Mouse (Mus musculus) hindbrain, postnatal 0 days (tissue): ENCODE results near the gene Zfp597. TPM values are rescaled to one million over a fixed set of nuclear protein-coding genes. Genes with fewer than 3 reads are reported as not detected.

Experiments
- ATAC-seq: fragments of 200-750 bp; cut with Nextera tagmentation; 2 replicates; pipeline ENCODE4 v1.8.0; 2017; ENCODE audit warnings: mild to moderate bottlenecking, moderate TSS enrichment, moderate library complexity
- DNase-seq: peaks from one replicate; pipeline ENCODE4 v3.0.0-alpha.2; 2015; ENCODE audit warnings: low spot score
- H3K27ac ChIP-seq: fragments of 300-500 bp; sonication (generic); 2 replicates; pipeline ENCODE4 v1.5.1; 2014; ENCODE audit warnings: mild to moderate bottlenecking
- H3K27me3 ChIP-seq: fragments of 300-500 bp; sonication (generic); 2 replicates; pipeline ENCODE4 v1.6.1; 2014; ENCODE audit warnings: low read length, mixed read lengths; ENCODE audit not compliant: insufficient read depth
- H3K36me3 ChIP-seq: fragments of 300-500 bp; sonication (generic); 2 replicates; pipeline ENCODE4 v1.6.1; 2014; ENCODE audit warnings: low read length, mixed read lengths; ENCODE audit not compliant: insufficient read depth
- H3K4me1 ChIP-seq: fragments of 300-500 bp; sonication (generic); 2 replicates; pipeline ENCODE4 v1.6.1; 2014; ENCODE audit warnings: antibody characterized with exemption, low read length, mixed read lengths; ENCODE audit not compliant: insufficient read depth
- H3K4me2 ChIP-seq: fragments of 300-500 bp; sonication (generic); 2 replicates; pipeline ENCODE4 v1.6.1; 2014; ENCODE audit warnings: low read depth, mild to moderate bottlenecking, low read length, moderate library complexity, mixed read lengths
- H3K4me3 ChIP-seq: fragments of 300-500 bp; sonication (generic); 2 replicates; pipeline ENCODE4 v1.5.1; 2014; ENCODE audit warnings: low read length
- H3K9ac ChIP-seq: fragments of 300-500 bp; sonication (generic); replicated peaks from 2 replicates; pipeline ENCODE4 v1.6.1; 2014; ENCODE audit warnings: mild to moderate bottlenecking, low read length, moderate library complexity, mixed read lengths
- H3K9me3 ChIP-seq: fragments of 300-500 bp; sonication (generic); 2 replicates; pipeline ENCODE4 v1.6.1; 2016; ENCODE audit warnings: low read length, mixed read lengths
- CTCF ChIP-seq: IDR thresholded peaks from 2 replicates; pipeline ENCODE4 v1.5.1; 2016; ENCODE audit warnings: antibody characterized with exemption, control low read depth, low read depth
- WGBS: fragments of 180-500 bp; shearing (Covaris S2); extraction: QIAGEN DNeasy Blood & Tissue Kit; methylation state at CpG from one replicate; pipeline ENCODE4 v1.1.7; 2014; 5-methylcytosine and 5-hydroxymethylcytosine counted together
- polyA plus RNA-seq: library from polyadenylated mRNA; unstranded; fragments of >200 nt; fragmentation: Nextera tagmentation; extraction: Ambion mirVana; gene quantifications from 2 replicates; pipeline ENCODE4 v1.2.1, GENCODE M21; 2015
- total RNA-seq: library from RNA; depleted of rRNA; stranded (reverse); fragments of >200 nt; gene quantifications from 2 replicates; pipeline ENCODE4 v1.2.3, GENCODE M21; 2014

The Zfp597 gene
- total and polyA plus RNA-seq, 2 experiments from 2014 or later: 11.9 to 21.4 TPM

DNA sequence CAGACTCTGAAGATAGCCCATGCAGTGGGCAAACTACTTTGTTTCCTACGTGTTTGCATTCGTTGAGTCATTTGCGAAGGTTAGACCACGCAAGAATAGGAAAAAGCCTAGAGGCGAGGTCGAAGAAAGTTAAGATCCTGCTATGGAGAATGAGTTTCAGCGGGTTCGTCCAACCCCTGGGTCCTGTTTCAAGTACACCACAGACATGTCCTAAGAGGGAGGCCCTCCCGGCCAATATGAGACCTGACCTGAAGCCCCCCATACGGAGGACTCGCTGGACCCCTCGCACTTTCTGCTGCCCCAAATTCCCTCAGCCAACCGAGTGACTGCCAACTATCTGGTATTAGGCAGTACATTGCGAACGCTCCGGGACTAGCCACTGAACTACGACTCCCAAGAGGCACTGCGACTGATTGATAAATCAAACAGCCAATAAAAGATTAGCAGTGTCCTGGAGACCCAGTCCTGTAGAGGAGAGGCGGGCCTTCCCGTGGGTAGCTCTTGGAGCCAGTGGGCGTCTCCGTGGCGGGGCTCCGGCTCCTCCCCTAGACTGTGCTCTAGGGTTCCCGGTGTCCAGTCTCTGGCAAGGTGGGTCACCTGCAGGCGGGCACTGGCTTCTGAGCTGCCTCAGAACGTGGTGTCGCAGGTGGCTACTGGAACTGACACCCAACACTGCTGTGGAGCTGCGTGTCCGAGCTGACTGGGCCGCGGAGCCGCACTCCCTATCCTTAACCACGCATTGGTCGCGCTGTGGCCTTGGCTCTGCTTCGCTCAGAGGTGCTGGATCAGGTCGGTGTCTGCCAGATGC is 37.4 kb downstream of the Zfp597 start, which contains the start of gene Zfp174:
Gene Zfp174, plus strand, starts transcription at position 558 of the 808 bp plus-strand sequence.
- peak; percentile 39 for TF ChIP-seq CTCF
- Histone ChIP-seq H3K9ac (peak within 1 kb of the TSS; percentile 59), H3K4me3 (peak within 1 kb of the TSS; percentile 72), H3K27ac (0 out of 2 replicates have a peak within 1 kb of the TSS, but pooled peaks have one; percentile 41), H3K27me3 (no peaks in the 10 kb centered on the region), H3K4me1 (0 out of 2 replicates have a peak, but pooled peaks cover 2% of the 10 kb centered on the region), H3K9me3 (no peaks in the 10 kb centered on the region), H3K36me3 (no peaks in the 10 kb centered on the region), H3K4me2 (peak within 1 kb of the TSS; percentile 78)
- DNase-seq (peak; percentile 98), ATAC-seq (peak; percentile 99)
- WGBS: 3% methylated on average over 38 of the region's 38 CpGs

DNA sequence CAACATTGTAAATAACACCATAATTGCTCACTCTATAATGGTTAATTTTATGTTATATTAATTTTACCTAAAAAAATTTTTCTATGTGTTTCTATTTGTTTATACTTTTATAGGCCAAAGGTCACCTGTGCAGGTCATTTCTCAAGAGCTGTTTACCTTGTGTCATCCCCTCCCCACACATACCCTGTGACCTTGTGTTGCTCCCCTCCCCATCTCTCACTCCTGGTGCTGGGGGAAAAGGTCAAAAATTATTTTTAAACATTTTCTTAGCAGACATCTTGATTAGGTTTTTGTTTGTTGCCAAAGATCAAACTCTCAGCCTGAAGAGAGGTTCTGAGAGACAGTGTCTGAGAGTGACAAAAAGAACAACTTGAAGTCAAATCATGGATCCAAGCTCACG is 40.6 kb downstream of the Zfp597 start:
- H3K4me2 ChIP-seq: no peak overlapping the region
- DNase-seq (no peak), ATAC-seq (no peak)
- H3K27ac ChIP-seq: no peak overlapping the region
- H3K27me3 ChIP-seq: no peaks in the 10 kb centered on the region
- no peaks in the 10 kb centered on the region for H3K9me3 ChIP-seq
- 71% methylated on average over 1 of the region's 1 CpGs for WGBS
- H3K36me3 ChIP-seq: no peaks in the 10 kb centered on the region
- H3K4me3 ChIP-seq: no peak overlapping the region
- H3K4me1 ChIP-seq: 0 out of 2 replicates have a peak, but pooled peaks cover 2% of the 10 kb centered on the region
- no peak for TF ChIP-seq CTCF
- no peak overlapping the region for H3K9ac ChIP-seq

DNA sequence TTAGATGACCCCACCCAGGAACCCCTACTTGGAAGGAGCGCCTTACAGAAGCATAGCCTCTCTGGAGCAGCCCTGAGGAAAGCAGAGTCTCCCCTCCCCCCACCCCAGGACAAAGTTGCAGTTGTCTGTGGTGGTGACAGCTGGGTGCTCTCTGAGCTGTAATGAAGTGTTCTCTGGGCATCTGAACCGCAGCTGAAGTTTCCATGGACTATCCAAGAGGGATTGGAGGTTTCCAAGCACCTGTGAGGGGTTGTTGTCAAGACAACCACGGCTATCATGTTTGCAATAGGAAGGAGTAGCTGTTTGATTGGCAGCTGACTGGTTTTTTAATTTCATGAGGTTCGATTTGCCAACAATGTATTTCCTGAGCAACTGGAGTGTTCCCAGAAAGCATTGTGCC is 41.4 kb downstream of the Zfp597 start:
- Histone ChIP-seq H3K4me1 (0 out of 2 replicates have a peak, but pooled peaks cover 2% of the 10 kb centered on the region), H3K27me3 (no peaks in the 10 kb centered on the region), H3K9ac (no peak overlapping the region), H3K27ac (no peak overlapping the region), H3K9me3 (no peaks in the 10 kb centered on the region), H3K36me3 (no peaks in the 10 kb centered on the region), H3K4me3 (no peak overlapping the region), H3K4me2 (no peak overlapping the region)
- peak; percentile 51 for DNase-seq
- TF ChIP-seq CTCF: no peak
- ATAC-seq: peak; percentile 4; the same call in 1 of the 2 replicates
- WGBS: 16% methylated on average over 4 of the region's 4 CpGs

DNA sequence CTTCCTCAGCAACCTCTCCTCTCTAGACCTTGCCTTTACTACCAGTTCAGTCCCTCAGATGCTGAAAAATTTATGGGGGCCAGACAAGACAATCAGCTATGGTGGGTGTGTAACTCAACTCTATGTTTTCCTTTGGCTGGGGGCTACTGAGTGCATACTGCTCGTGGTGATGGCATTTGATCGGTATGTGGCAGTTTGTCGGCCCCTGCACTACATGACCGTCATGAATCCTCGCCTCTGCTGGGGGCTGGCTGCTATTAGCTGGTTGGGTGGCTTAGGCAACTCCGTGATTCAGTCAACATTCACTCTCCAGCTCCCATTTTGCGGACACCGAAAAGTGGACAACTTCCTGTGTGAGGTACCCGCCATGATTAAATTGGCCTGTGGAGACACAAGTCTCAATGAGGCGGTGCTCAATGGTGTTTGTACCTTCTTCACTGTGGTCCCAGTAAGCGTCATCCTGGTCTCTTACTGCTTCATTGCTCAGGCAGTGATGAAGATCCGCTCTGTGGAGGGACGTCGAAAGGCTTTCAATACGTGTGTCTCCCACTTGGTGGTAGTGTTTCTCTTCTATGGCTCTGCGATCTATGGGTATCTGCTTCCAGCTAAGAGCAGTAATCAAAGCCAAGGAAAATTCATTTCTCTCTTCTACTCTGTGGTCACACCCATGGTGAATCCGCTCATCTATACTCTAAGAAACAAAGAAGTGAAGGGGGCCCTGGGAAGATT is 45.0 kb downstream of the Zfp597 start:
- H3K4me2 ChIP-seq: no peak overlapping the region
- 0 out of 2 replicates have a peak, but pooled peaks cover 2% of the 10 kb centered on the region for H3K4me1 ChIP-seq
- H3K4me3 ChIP-seq: no peak overlapping the region
- no peaks in the 10 kb centered on the region for H3K9me3 ChIP-seq
- ATAC-seq (peak; percentile 49; the same call in 1 of the 2 replicates), DNase-seq (peak; percentile 48)
- no peak overlapping the region for H3K9ac ChIP-seq
- 59% methylated on average over 17 of the region's 17 CpGs for WGBS
- TF ChIP-seq CTCF: peak; percentile 60
- H3K27me3 ChIP-seq: no peaks in the 10 kb centered on the region
- no peak overlapping the region for H3K27ac ChIP-seq
- no peaks in the 10 kb centered on the region for H3K36me3 ChIP-seq

DNA sequence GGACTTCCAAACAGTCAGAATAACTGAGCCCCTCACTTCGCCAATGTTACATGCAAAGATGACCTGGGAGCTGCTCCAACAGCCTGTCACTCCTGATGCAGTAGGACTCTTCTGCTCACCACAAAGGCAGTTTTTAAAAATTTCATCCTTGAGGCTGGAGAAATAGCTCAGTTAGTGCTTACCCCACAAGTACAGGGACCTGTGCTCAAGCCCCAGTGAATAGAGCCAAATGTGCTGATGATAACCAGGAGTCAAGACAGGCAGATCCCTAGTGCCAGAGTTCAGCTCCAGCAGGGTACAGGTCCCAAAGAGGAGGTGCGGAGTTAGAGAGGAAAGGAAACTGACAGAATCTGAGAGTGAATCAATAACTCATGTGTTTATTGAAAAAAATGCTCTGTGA is 48.9 kb downstream of the Zfp597 start:
- no peaks in the 10 kb centered on the region for H3K9me3 ChIP-seq
- H3K4me1 ChIP-seq: no peaks in the 10 kb centered on the region
- no peaks in the 10 kb centered on the region for H3K36me3 ChIP-seq
- ATAC-seq (no peak), DNase-seq (no peak)
- no peak overlapping the region for H3K4me3 ChIP-seq
- WGBS: 74% methylated on average over 2 of the region's 2 CpGs
- no peak overlapping the region for H3K27ac ChIP-seq
- H3K4me2 ChIP-seq: no peak overlapping the region
- no peaks in the 10 kb centered on the region for H3K27me3 ChIP-seq
- no peak overlapping the region for H3K9ac ChIP-seq
- no peak for TF ChIP-seq CTCF

DNA sequence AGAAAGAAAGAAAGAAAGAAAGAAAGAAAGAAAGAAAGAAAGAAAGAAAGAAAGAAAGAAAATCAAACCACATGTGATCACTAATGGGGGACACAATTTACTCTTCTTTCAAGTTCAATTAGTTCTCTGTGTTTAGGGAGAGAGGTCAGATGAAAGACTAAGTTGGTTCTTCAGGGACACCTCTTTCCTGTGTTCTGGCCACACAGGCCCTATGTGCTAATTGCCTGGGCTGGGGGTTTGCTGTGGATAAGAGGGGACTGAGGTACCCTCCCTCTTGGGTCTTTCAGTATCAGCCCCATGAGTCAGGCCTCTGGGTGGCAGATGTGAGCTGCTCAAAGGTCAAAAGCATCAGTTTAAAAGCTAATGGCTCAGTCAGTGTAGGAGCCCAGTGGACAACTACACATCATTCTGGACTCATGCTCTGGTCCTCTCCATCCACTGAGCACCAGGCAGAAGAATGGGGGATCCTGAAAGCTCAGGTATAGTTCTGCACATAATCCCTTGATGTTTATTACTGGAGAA is 53.7 kb downstream of the Zfp597 start, which contains the start of gene Olfr15:
Gene Olfr15, plus strand, starts transcription at position 291 of the 522 bp plus-strand sequence.
- Histone ChIP-seq H3K27ac (no peak within 1 kb of the TSS), H3K4me3 (no peak within 1 kb of the TSS), H3K4me1 (no peaks in the 10 kb centered on the region), H3K9ac (no peak within 1 kb of the TSS), H3K9me3 (no peaks in the 10 kb centered on the region), H3K36me3 (no peaks in the 10 kb centered on the region), H3K27me3 (no peaks in the 10 kb centered on the region), H3K4me2 (no peak within 1 kb of the TSS)
- no peak for ATAC-seq
- DNase-seq: no peak
- no peak for TF ChIP-seq CTCF
